Mouse (Mus musculus) ES-E14 (cell line): ENCODE measurements at regions not wholly inside any gene's neighbourhood (a gene's known extent, or its start where the extent isn't known, plus 50 kb on each side); places are given as distances from the start of the nearest gene placed in this dataset.

Experiments used
- DNase-seq: peaks from one replicate; pipeline ENCODE4 v3.0.0-alpha.2; 2013; ENCODE audit warnings: low read depth, low spot score
- H3K27ac ChIP-seq: 2 replicates; pipeline ENCODE4 v1.5.1; 2012; ENCODE audit warnings: low read depth, mild to moderate bottlenecking, low read length, moderate library complexity, mixed read lengths; ENCODE audit not compliant: poor library complexity, insufficient read depth, severe bottlenecking
- H3K36me3 ChIP-seq: 2 replicates; pipeline ENCODE4 v1.6.1; 2012; ENCODE audit warnings: mild to moderate bottlenecking, low read length, moderate library complexity, mixed read lengths; ENCODE audit not compliant: control insufficient read depth, poor library complexity, insufficient read depth, severe bottlenecking
- H3K4me1 ChIP-seq, 2 experiments: fragments of 150-350 bp in 1 of 2; sonication (generic) in 1 of 2; 2 replicates each; pipeline ENCODE4 v1.6.1; 2012; ENCODE audit warnings: low read length in 2 of 2, mild to moderate bottlenecking in 1 of 2, mixed read lengths in 1 of 2; ENCODE audit not compliant: control insufficient read depth in 2 of 2, insufficient read depth in 2 of 2, poor library complexity in 1 of 2
- H3K4me3 ChIP-seq, 2 experiments: fragments of 150-350 bp in 1 of 2; sonication (generic) in 1 of 2; 2 replicates each; pipeline ENCODE4 v1.5.1; 2012; ENCODE audit warnings: low read length in 2 of 2, low read depth in 1 of 2, mild to moderate bottlenecking in 1 of 2, mixed read lengths in 1 of 2; ENCODE audit not compliant: insufficient read depth in 1 of 2, poor library complexity in 1 of 2, severe bottlenecking in 1 of 2
- H3K9ac ChIP-seq: 2 replicates; pipeline ENCODE4 v1.6.1; 2012; ENCODE audit warnings: low read depth, mild to moderate bottlenecking, low read length, mixed read lengths; ENCODE audit not compliant: poor library complexity, insufficient read depth, severe bottlenecking
- H3K9me3 ChIP-seq: fragments of 150-350 bp; sonication (generic); 2 replicates; pipeline ENCODE4 v1.6.1; 2012; ENCODE audit warnings: low read depth, mild to moderate bottlenecking, low read length; ENCODE audit not compliant: control insufficient read depth, insufficient read depth
- CHD2 ChIP-seq: IDR thresholded peaks from 2 replicates; pipeline ENCODE4 v1.6.1; 2014; ENCODE audit warnings: mild to moderate bottlenecking, low read depth, low read length, inconsistent platforms
- HCFC1 ChIP-seq: IDR thresholded peaks from 2 replicates; pipeline ENCODE4 v1.6.1; 2012; ENCODE audit warnings: low read length, inconsistent platforms, borderline replicate concordance; ENCODE audit not compliant: insufficient read depth
- MAFK ChIP-seq: IDR thresholded peaks from 2 replicates; pipeline ENCODE4 v1.6.1; 2014; ENCODE audit warnings: mild to moderate bottlenecking, low read depth, low read length, inconsistent platforms; ENCODE audit not compliant: insufficient read depth
- ZC3H11A ChIP-seq: IDR thresholded peaks from 2 replicates; pipeline ENCODE4 v1.6.1; 2012; ENCODE audit warnings: low read depth, mild to moderate bottlenecking, inconsistent platforms, low read length, borderline replicate concordance
- ZNF384 ChIP-seq: IDR thresholded peaks from 2 replicates; pipeline ENCODE4 v1.6.1; 2012; ENCODE audit warnings: low read depth, low read length, inconsistent platforms
- in situ Hi-C, 2 experiments: fragments of 600-800 bp; cut with MboI; formaldehyde crosslinking; loops; one replicate each; pipeline ENCODE4 v1.15.1; 2025; ENCODE audit warnings: low sequenced_read_pairs in 2 of 2, inconsistent platforms in 1 of 2; ENCODE audit not compliant: unreplicated experiment in 2 of 2

DNA sequence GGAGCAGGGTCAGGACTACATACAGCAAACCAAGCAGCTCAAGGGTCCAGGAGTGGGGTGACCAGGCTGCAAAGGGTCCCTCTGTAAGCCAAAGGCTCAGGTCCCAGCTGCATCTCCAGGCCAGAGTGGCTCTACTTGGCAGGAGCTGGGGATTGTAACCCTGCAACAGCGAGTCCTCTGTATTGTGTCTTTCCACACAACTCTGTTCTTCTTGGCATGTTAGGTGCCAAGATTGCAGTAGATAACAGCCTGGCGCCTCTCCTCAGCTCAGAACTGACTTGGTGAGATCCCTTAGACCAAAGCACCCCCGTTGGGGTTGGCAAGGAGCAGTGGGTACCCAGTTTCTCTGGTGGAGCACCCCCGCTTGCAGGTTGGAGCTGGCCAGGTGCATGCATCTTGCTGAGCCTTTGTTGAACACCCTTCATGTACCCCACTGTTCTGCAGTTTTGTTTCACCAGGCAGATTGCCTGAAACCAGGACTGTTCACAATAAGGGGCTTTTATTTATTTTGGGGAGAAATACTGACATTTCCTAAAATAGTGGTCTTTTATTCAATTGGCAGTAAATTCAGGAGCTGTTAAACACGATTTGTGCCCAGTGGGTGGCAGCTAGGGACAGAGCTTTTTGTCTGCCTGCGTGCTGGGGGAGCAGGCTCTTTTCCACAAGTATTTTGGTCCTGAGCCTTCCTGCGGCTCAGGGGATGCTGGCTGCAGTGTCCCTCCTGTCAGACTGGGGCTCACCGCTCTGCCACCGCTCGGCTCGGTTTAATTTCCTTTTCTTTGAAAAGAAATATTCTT is 385.3 kb upstream of the Kcnab2 start:
- Histone ChIP-seq H3K4me3 (no peak overlapping the region), H3K36me3 (no peaks in the 10 kb centered on the region), H3K9me3 (no peaks in the 10 kb centered on the region), H3K4me1 (no peaks in the 10 kb centered on the region), H3K9ac (no peak overlapping the region), H3K27ac (no peak overlapping the region)
- in situ Hi-C loops: no loop called here
- no peak for DNase-seq
- TF ChIP-seq MAFK: no peak
- TF ChIP-seq HCFC1: no peak
- TF ChIP-seq ZC3H11A: no peak
- no peak for TF ChIP-seq ZNF384
- no peak for TF ChIP-seq CHD2

DNA sequence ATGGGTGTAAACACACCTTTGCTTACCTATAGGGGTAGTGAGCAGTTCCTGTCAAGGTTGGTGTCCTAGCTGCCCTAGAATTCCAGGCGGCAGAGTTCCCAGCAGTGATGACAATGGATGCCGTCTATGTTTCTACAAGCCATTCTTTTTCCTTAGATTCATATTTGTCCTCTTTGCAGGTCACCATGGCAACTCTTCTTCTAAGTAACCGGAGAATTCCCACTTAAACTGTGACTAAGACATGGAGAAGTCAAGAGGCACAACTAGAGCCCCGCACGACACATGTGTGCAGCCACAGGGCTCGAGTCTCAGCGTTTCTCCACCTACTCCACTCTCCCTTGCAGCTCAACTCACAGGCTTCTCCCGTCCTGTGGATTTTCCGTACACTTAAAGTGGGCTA is 381.5 kb upstream of the Kcnab2 start:
- no peak for DNase-seq
- H3K4me1 ChIP-seq: no peaks in the 10 kb centered on the region
- H3K27ac ChIP-seq: no peak overlapping the region
- H3K36me3 ChIP-seq: no peaks in the 10 kb centered on the region
- in situ Hi-C loops: no loop called here
- no peak for TF ChIP-seq CHD2
- no peak for TF ChIP-seq ZNF384
- no peak for TF ChIP-seq ZC3H11A
- no peak for TF ChIP-seq HCFC1
- no peak for TF ChIP-seq MAFK
- H3K9ac ChIP-seq: no peak overlapping the region
- no peak overlapping the region for H3K4me3 ChIP-seq
- H3K9me3 ChIP-seq: no peaks in the 10 kb centered on the region

GRCm38 (mm10) chr4:152850147-152850546 is 372.5 kb upstream of the Kcnab2 start:
- DNase-seq: no peak
- Histone ChIP-seq H3K9me3 (no peaks in the 10 kb centered on the region), H3K4me1 (no peaks in the 10 kb centered on the region), H3K36me3 (no peaks in the 10 kb centered on the region), H3K4me3 (no peak overlapping the region), H3K27ac (no peak overlapping the region), H3K9ac (no peak overlapping the region)
- TF ChIP-seq MAFK (no peak), HCFC1 (no peak), CHD2 (no peak), ZC3H11A (no peak), ZNF384 (no peak)
- in situ Hi-C loops: no loop called here

GRCm38 (mm10) chr4:152836080-152836479 is 358.4 kb upstream of the Kcnab2 start:
- no peak for DNase-seq
- no peaks in the 10 kb centered on the region for H3K4me1 ChIP-seq

More at GRCm38 (mm10) chr4:152836080-152836479, 358.4 kb upstream of the Kcnab2 start:
- no peak overlapping the region for H3K4me3 ChIP-seq
- H3K36me3 ChIP-seq: no peaks in the 10 kb centered on the region
- no peak overlapping the region for H3K9ac ChIP-seq
- no peak overlapping the region for H3K27ac ChIP-seq
- TF ChIP-seq ZNF384: no peak
- no peak for TF ChIP-seq CHD2
- TF ChIP-seq HCFC1: no peak
- no peak for TF ChIP-seq MAFK
- H3K9me3 ChIP-seq: no peaks in the 10 kb centered on the region
- in situ Hi-C loops: no loop called here
